Mouse (Mus musculus) hindbrain, embryonic 11.5 days (tissue): ENCODE results near the gene Dtymk. TPM values are rescaled to one million over a fixed set of nuclear protein-coding genes. Genes with fewer than 3 reads are reported as not detected.
A peak's percentile ranks its signal among the peaks of the same experiment; 100 is the strongest.

ENCODE experiments used
- ATAC-seq: fragments of 200-750 bp; cut with Nextera tagmentation; 2 replicates; pipeline ENCODE4 v1.8.0; 2017; ENCODE audit warnings: mild to moderate bottlenecking, moderate TSS enrichment, moderate library complexity; ENCODE audit not compliant: low FRiP score
- DNase-seq: peaks from one replicate; pipeline ENCODE4 v3.0.0-alpha.2; 2015; ENCODE audit warnings: low spot score
- H3K27ac ChIP-seq: fragments of 300-500 bp; sonication (generic); 2 replicates; pipeline ENCODE4 v1.5.1; 2014; ENCODE audit warnings: mild to moderate bottlenecking, low read depth, low read length
- H3K27me3 ChIP-seq: fragments of 300-500 bp; sonication (generic); 2 replicates; pipeline ENCODE4 v1.6.1; 2014; ENCODE audit warnings: mild to moderate bottlenecking, low read length, moderate library complexity, mixed read lengths; ENCODE audit not compliant: control insufficient read depth, insufficient read depth
- H3K36me3 ChIP-seq: fragments of 300-500 bp; sonication (generic); 2 replicates; pipeline ENCODE4 v1.6.1; 2014; ENCODE audit warnings: mild to moderate bottlenecking, low read length, moderate library complexity, mixed read lengths; ENCODE audit not compliant: control insufficient read depth, insufficient read depth
- H3K4me1 ChIP-seq: fragments of 300-500 bp; sonication (generic); replicated peaks from 2 replicates; pipeline ENCODE4 v1.6.1; 2014; ENCODE audit warnings: low read length, mixed read lengths; ENCODE audit not compliant: control insufficient read depth, insufficient read depth
- H3K4me2 ChIP-seq: fragments of 300-500 bp; sonication (generic); replicated peaks from 2 replicates; pipeline ENCODE4 v1.6.1; 2014; ENCODE audit warnings: mild to moderate bottlenecking, low read depth, low read length
- H3K4me3 ChIP-seq: fragments of 300-500 bp; sonication (generic); 2 replicates; pipeline ENCODE4 v1.5.1; 2014; ENCODE audit warnings: low read depth, low read length
- H3K9ac ChIP-seq: fragments of 300-500 bp; sonication (generic); 2 replicates; pipeline ENCODE4 v1.6.1; 2014; ENCODE audit warnings: low read depth, low read length
- H3K9me3 ChIP-seq: fragments of 300-500 bp; sonication (generic); 2 replicates; pipeline ENCODE4 v1.6.1; 2016; ENCODE audit warnings: low read length; ENCODE audit not compliant: control insufficient read depth
- WGBS: fragments of 180-500 bp; shearing (Covaris S2); extraction: QIAGEN DNeasy Blood & Tissue Kit; methylation state at CpG from one replicate; pipeline ENCODE4 v1.1.7; 2014; 5-methylcytosine and 5-hydroxymethylcytosine counted together
- polyA plus RNA-seq: library from polyadenylated mRNA; unstranded; fragments of >200 nt; fragmentation: Nextera tagmentation; extraction: Ambion mirVana; gene quantifications from 2 replicates; pipeline ENCODE4 v1.2.1, GENCODE M21; 2014

The Dtymk gene
- polyA plus RNA-seq, 1 experiment from 2014 or later, result 221 TPM

- H3K9ac ChIP-seq, result no peak overlapping the region
- no peak overlapping the region for H3K4me2 ChIP-seq
- no peak overlapping the region for H3K27ac ChIP-seq
- ATAC-seq (no peak), DNase-seq (no peak)
- no peaks in the 10 kb centered on the region; the same call in 1 of the 2 replicates for H3K4me1 ChIP-seq
- H3K4me3 ChIP-seq, result no peak overlapping the region
- no peaks in the 10 kb centered on the region for H3K27me3 ChIP-seq
- H3K36me3 ChIP-seq, result no peaks in the 10 kb centered on the region
- H3K9me3 ChIP-seq, result no peaks in the 10 kb centered on the region
These were observed 45.6 kb downstream of the Dtymk start for GRCm38 (mm10) chr1:93756154-93756553.

- DNase-seq, result peak; percentile 13
- Histone ChIP-seq H3K9ac (peak overlapping the region; percentile 87; the same call in 1 of the 2 replicates), H3K4me1 (no peaks in the 10 kb centered on the region; the same call in 1 of the 2 replicates), H3K27me3 (no peaks in the 10 kb centered on the region), H3K36me3 (no peaks in the 10 kb centered on the region), H3K27ac (peak overlapping the region; percentile 90; the same call in 1 of the 2 replicates), H3K4me2 (peak overlapping the region; percentile 47), H3K4me3 (peak overlapping the region; percentile 94), H3K9me3 (no peaks in the 10 kb centered on the region)
- no peak for ATAC-seq
- 40% methylated on average over 7 of the region's 7 CpGs for WGBS
These were observed 46.1 kb downstream of the Dtymk start for GRCm38 (mm10) chr1:93755618-93756017.

GRCm38 (mm10) chr1:93755291-93755610 lies 46.5 kb downstream of the Dtymk start:
- ATAC-seq (no peak), DNase-seq (no peak)
- no peaks in the 10 kb centered on the region for H3K9me3 ChIP-seq
- no peaks in the 10 kb centered on the region for H3K27me3 ChIP-seq
- H3K36me3 ChIP-seq, result no peaks in the 10 kb centered on the region
- peak overlapping the region; percentile 87 for H3K9ac ChIP-seq
- peak overlapping the region; percentile 90 for H3K27ac ChIP-seq
- peak overlapping the region; percentile 47 for H3K4me2 ChIP-seq
- H3K4me3 ChIP-seq, result peak overlapping the region; percentile 94
- H3K4me1 ChIP-seq, result no peaks in the 10 kb centered on the region; the same call in 1 of the 2 replicates
- under 1% methylated on average over 13 of the region's 13 CpGs for WGBS

- peak within 1 kb of the TSS; percentile 90 for H3K27ac ChIP-seq
- H3K27me3 ChIP-seq, result no peaks in the 10 kb centered on the region
- H3K4me1 ChIP-seq, result no peaks in the 10 kb centered on the region; the same call in 1 of the 2 replicates
- H3K9ac ChIP-seq, result peak within 1 kb of the TSS; percentile 87
- DNase-seq (peak; percentile 90), ATAC-seq (peak; percentile 92)
- peak within 1 kb of the TSS; percentile 94 for H3K4me3 ChIP-seq
- WGBS, result 0% methylated on average over 66 of the region's 121 CpGs
- no peaks in the 10 kb centered on the region for H3K36me3 ChIP-seq
- peak within 1 kb of the TSS; percentile 88 for H3K4me2 ChIP-seq
- no peaks in the 10 kb centered on the region for H3K9me3 ChIP-seq
These were observed 47.0 kb downstream of the Dtymk start, which contains the start of gene Thap4 for GRCm38 (mm10) chr1:93754573-93755290. TSS of gene Thap4 (minus strand) at chr1:93754864.

- H3K4me1 ChIP-seq, result no peaks in the 10 kb centered on the region; the same call in 1 of the 2 replicates
- peak; percentile 64 for ATAC-seq
These were observed 47.7 kb downstream of the Dtymk start for GRCm38 (mm10) chr1:93753911-93754572.

GRCm38 (mm10) chr1:93751290-93751689 lies 50.4 kb downstream of the Dtymk start, which contains the start of gene Atg4b:
TSS of gene Atg4b (plus strand) at chr1:93751500.
- H3K4me2 ChIP-seq, result no peak within 1 kb of the TSS
- no peaks in the 10 kb centered on the region for H3K9me3 ChIP-seq
- ATAC-seq (no peak), DNase-seq (no peak)
- no peak within 1 kb of the TSS for H3K4me3 ChIP-seq
- H3K4me1 ChIP-seq, result no peaks in the 10 kb centered on the region; the same call in 1 of the 2 replicates
- H3K27me3 ChIP-seq, result no peaks in the 10 kb centered on the region
- H3K9ac ChIP-seq, result no peak within 1 kb of the TSS
- no peaks in the 10 kb centered on the region for H3K36me3 ChIP-seq
- 77% methylated on average over 6 of the region's 6 CpGs for WGBS
- H3K27ac ChIP-seq, result no peak within 1 kb of the TSS

More at GRCm38 (mm10) chr1:93753911-93754572, 47.7 kb downstream of the Dtymk start:
- Histone ChIP-seq H3K9ac (peak overlapping the region; percentile 87), H3K4me3 (peak overlapping the region; percentile 94), H3K27ac (peak overlapping the region; percentile 90), H3K27me3 (no peaks in the 10 kb centered on the region), H3K36me3 (no peaks in the 10 kb centered on the region), H3K4me2 (peak overlapping the region; percentile 88), H3K9me3 (no peaks in the 10 kb centered on the region)
- peak; percentile 65 for DNase-seq
- under 1% methylated on average over 46 of the region's 59 CpGs for WGBS

GRCm38 (mm10) chr1:93748539-93748938 lies 53.2 kb downstream of the Dtymk start:
- ATAC-seq (no peak), DNase-seq (no peak)
- Histone ChIP-seq H3K4me1 (no peaks in the 10 kb centered on the region), H3K4me2 (no peak overlapping the region), H3K4me3 (no peak overlapping the region), H3K27ac (no peak overlapping the region), H3K27me3 (no peaks in the 10 kb centered on the region), H3K36me3 (no peaks in the 10 kb centered on the region), H3K9me3 (no peaks in the 10 kb centered on the region), H3K9ac (no peak overlapping the region)
- 97% methylated on average over 1 of the region's 1 CpGs for WGBS

- DNase-seq, result no peak
- Histone ChIP-seq H3K9ac (no peak overlapping the region), H3K36me3 (no peaks in the 10 kb centered on the region), H3K27me3 (no peaks in the 10 kb centered on the region), H3K9me3 (no peaks in the 10 kb centered on the region), H3K27ac (no peak overlapping the region), H3K4me1 (no peaks in the 10 kb centered on the region), H3K4me3 (no peak overlapping the region), H3K4me2 (no peak overlapping the region)
- WGBS, result 79% methylated on average over 5 of the region's 5 CpGs
- no peak for ATAC-seq
These were observed 55.6 kb downstream of the Dtymk start for GRCm38 (mm10) chr1:93746179-93746578.
